Mouse (Mus musculus) cortical plate, adult 2 months (tissue): ENCODE data around the gene Auts2.

Source experiments
- CTCF ChIP-seq: fragments of 200-500 bp; IDR thresholded peaks from 2 replicates; pipeline ENCODE4 v1.5.1; 2011; ENCODE audit warnings: mild to moderate bottlenecking, control low read depth, low read length; ENCODE audit not compliant: insufficient read depth; ENCODE audit errors: extremely low read depth
- POLR2A ChIP-seq: fragments of 200-500 bp; IDR thresholded peaks from 2 replicates; pipeline ENCODE4 v1.6.1; 2011; ENCODE audit warnings: mild to moderate bottlenecking, low read length, control low read depth; ENCODE audit not compliant: insufficient read depth; ENCODE audit errors: extremely low read depth

DNA sequence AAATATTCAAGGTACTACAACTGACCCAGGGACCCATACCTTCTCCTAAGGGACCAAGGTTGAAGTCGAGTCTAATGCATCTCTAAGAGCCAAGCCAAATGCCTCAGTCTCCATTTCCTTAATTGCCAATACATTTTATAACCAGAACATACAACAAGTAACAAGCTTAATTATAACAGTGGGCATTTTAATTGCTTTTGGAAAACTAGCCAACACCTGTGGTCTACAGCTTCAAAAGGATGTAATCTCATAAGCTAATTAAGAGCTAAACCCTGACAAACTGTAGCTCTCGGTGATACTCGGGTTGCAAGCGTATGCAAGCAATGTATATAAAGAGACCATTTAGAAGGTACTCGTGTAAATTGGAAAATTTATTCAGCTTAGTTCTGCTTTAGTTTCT is 107.7 kb downstream of the Auts2 start:
- TF ChIP-seq POLR2A (no peak), CTCF (no peak)
